Mouse (Mus musculus): ENCODE data around the gene Cggbp1.

DNA sequence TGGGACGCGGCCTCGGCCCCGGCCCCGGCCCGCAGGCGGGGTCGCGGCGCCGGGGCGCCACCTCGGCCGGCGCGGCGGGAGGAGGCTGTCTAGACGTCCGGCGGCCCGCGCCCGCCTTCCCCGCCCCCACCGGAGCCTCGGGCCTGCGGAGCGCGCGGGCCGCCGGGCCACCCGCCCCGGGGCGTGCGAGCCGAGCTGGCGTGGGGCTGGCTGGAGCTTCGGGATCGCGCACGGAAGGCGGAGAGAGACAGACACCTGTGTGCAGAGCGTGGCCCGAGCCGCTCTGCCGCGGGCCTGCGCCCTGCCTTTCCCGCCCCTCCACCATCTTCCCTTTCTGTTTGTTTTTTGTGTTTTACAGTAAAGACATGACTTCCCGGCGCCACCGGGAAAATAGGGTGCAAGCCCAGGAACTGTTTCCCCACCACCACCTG lies 660 bp downstream of the Cggbp1 start:
- TF ChIP-seq CTCF (IDR thresholded peaks at IDR 0.05; ENCODE audit: low read depth, low read length) (no peak), POLR2A (IDR thresholded peaks at IDR 0.05; ENCODE audit: borderline replicate concordance, low read depth, low read length) (no peak)
